Mouse (Mus musculus): Measurements from ENCODE around the gene Foxf2. TPM values are rescaled to one million over a fixed set of nuclear protein-coding genes. Genes with fewer than 3 reads are reported as not detected.

Gene Foxf2
- polyA plus RNA-seq, 1 experiment, result not detected

DNA sequence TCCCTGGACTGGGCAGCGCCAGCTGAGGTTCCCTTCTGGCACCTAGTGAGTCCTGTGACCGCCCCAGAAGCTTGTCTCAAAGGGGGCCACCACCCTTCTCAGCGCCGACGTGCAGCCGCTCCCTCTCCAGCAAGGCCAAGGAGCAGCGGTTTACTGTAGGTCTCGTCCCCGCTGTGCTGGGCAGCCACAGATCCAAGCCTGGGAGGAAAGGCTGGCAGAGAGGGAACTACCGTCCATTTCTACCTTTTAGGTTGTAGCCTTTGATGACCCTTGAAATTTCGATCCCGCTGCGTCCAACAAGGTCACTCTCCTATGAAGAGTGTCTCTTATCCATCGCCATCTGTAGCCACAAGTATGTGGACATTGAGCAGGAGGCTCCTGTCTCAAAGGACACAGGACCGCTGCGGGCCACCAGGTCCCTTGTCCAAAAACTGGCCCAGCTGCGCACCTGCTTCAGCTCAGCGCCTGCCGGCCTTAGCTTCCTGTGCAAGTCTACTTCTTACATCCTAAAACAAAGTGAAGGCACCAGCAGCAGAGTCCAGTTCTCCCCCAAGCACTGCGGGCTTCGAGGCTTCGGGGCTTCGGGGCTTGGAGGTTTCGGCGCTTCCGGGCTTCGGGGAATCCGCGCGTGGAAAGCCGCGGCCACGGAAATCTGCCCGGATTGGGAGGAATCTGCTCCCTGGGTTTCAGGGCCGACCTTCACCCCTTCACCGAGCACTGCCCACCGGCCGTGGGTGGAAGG lies 10.7 kb upstream of the Foxf2 start:
- TF ChIP-seq CTCF (IDR thresholded peaks at IDR 0.05; ENCODE audit: control insufficient read depth, insufficient read depth, low read length) (no peak), POLR2A (IDR thresholded peaks at IDR 0.05; ENCODE audit: borderline replicate concordance, control insufficient read depth, low read depth, low read length) (no peak)
- no peak overlapping the region; the same call in 1 of the 2 replicates for H3K27ac ChIP-seq (ENCODE audit: control insufficient read depth, insufficient read depth, low read depth, low read length, poor library complexity)
- no peak overlapping the region for H3K4me3 ChIP-seq (replicated peaks; ENCODE audit: control insufficient read depth, low read depth, low read length)
- no peaks in the 10 kb centered on the region for H3K4me1 ChIP-seq (ENCODE audit: control insufficient read depth, insufficient read depth, low read length)
- 4% methylated on average over 38 of the region's 38 CpGs for WGBS

DNA sequence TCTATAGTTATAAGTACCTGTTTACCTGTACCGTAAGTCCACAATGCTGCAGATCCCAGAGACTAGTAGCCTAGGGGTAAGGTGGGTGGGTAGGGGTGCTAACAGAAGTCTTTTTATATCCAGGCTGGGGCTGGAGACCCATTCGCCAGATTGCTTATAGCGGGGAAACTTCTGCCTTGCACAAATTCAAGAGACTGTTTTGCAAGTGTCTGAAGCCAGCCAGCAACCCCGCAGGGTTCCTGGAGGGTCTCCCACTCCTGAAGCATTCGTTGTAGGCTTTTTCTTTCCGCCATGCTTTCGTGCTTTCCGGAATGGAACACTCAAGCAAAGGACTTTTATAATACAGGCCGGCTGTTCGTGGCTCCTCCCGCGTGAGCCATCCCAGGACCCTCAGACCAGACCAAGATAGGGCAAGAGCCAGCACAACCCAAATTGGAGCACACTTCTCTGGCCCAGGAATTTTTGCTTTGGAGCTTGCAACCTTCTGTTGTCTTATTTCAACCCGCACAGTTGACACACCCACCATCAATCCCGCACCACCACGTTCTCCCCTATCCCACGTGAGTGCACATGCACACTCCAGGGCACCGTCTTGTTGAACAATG lies 10.0 kb upstream of the Foxf2 start:
- H3K27ac ChIP-seq (ENCODE audit: control insufficient read depth, insufficient read depth, low read depth, low read length, poor library complexity), result no peak overlapping the region
- TF ChIP-seq CTCF (IDR thresholded peaks at IDR 0.05; ENCODE audit: control insufficient read depth, insufficient read depth, low read length) (no peak), POLR2A (IDR thresholded peaks at IDR 0.05; ENCODE audit: borderline replicate concordance, control insufficient read depth, low read depth, low read length) (no peak)
- H3K4me3 ChIP-seq (replicated peaks; ENCODE audit: control insufficient read depth, low read depth, low read length), result no peak overlapping the region
- WGBS, result 6% methylated on average over 17 of the region's 17 CpGs
- H3K4me1 ChIP-seq (ENCODE audit: control insufficient read depth, insufficient read depth, low read length), result no peaks in the 10 kb centered on the region

DNA sequence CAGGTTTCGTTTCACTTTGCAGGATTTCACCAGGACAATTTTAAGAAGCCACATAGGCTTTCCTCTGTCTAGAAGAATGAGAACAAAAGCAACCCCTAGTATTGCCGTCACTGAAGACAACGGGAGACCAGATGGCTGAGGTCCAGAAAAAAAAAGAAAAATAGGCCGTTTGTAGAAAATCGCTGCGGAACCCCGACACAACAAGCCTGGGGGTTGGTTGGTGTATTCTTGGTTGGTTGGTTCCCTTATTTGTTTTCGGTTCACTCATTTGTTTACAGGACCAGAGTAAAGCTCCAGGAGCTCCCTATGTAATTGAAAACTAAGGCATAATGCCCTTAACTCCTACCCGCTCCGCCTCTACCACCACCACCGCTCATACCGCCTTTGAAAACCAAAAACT lies 7.6 kb upstream of the Foxf2 start:
- no peak for TF ChIP-seq CTCF (IDR thresholded peaks at IDR 0.05; ENCODE audit: control insufficient read depth, insufficient read depth, low read length)
- no peak for TF ChIP-seq POLR2A (IDR thresholded peaks at IDR 0.05; ENCODE audit: borderline replicate concordance, control insufficient read depth, low read depth, low read length)
- Histone ChIP-seq H3K4me3 (replicated peaks; ENCODE audit: control insufficient read depth, low read depth, low read length) (no peak overlapping the region), H3K4me1 (ENCODE audit: control insufficient read depth, insufficient read depth, low read length) (no peaks in the 10 kb centered on the region)

DNA sequence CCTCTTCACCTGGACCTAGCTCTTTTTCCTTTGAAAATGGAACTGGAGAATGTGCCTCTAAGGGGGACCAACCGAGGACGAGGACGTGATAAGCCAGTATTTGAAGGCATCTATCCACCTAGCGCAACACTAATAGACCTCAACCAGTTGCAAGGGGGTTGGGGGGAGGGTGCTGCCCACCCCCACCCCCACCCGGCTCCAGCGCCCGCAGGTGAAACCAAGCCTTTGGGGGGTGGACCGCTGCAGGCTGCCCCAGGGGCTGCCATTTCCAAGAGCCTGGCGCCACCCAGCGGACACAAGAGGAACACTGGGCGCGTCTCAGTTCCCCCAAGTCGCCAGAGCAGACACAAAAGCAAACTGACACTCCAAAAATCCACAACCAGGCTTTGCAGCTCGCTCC lies 7.2 kb upstream of the Foxf2 start:
- Histone ChIP-seq H3K4me3 (replicated peaks; ENCODE audit: control insufficient read depth, low read depth, low read length) (no peak overlapping the region), H3K4me1 (ENCODE audit: control insufficient read depth, insufficient read depth, low read length) (no peaks in the 10 kb centered on the region), H3K27ac (ENCODE audit: control insufficient read depth, insufficient read depth, low read depth, low read length, poor library complexity) (no peak overlapping the region)
- TF ChIP-seq POLR2A (IDR thresholded peaks at IDR 0.05; ENCODE audit: borderline replicate concordance, control insufficient read depth, low read depth, low read length) (no peak), CTCF (IDR thresholded peaks at IDR 0.05; ENCODE audit: control insufficient read depth, insufficient read depth, low read length) (peak; percentile 53)
- WGBS, result 2% methylated on average over 14 of the region's 14 CpGs

More for the DNA sequence above, 7.6 kb upstream of the Foxf2 start:
- 2% methylated on average over 12 of the region's 12 CpGs for WGBS
- no peak overlapping the region for H3K27ac ChIP-seq (ENCODE audit: control insufficient read depth, insufficient read depth, low read depth, low read length, poor library complexity)

DNA sequence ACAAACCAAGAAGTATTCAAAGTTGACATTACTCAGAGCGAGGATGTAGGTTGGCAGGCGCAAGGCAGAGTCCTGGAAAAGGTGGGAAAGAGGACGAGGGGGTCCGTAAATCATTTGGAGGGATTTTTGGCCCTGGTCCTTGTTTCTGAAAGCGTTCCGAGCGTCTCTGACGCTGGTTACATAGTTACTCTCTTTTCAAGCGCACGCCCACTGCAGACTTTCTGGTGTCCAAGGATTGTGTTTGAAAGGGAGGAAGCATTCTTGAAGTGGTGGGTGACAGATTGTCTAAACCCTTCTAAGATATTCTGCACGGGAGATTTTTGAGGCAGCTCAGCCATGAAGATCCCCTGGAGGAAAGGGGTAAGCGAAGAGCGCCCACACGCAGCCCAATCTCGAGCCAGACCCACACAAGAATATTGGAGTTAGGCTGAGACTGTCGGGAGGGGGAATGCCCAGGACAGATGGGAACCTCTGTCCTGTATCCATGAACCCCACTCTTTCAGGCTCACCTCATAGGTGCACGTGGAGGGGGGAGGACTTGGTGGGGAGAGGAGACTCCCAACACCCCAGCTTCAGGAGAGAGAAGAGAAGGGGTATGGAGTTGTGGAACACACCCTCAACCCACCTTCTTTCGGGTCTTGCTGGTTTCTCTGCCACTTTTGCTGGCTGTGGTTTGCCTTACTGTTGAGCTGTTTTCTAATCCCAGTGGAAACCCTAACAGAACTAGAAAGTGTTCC lies 6.5 kb upstream of the Foxf2 start:
- TF ChIP-seq POLR2A (IDR thresholded peaks at IDR 0.05; ENCODE audit: borderline replicate concordance, control insufficient read depth, low read depth, low read length), result no peak
- no peak for TF ChIP-seq CTCF (IDR thresholded peaks at IDR 0.05; ENCODE audit: control insufficient read depth, insufficient read depth, low read length)
- WGBS, result 22% methylated on average over 18 of the region's 18 CpGs
- Histone ChIP-seq H3K4me1 (ENCODE audit: control insufficient read depth, insufficient read depth, low read length) (no peaks in the 10 kb centered on the region), H3K27ac (ENCODE audit: control insufficient read depth, insufficient read depth, low read depth, low read length, poor library complexity) (no peak overlapping the region), H3K4me3 (replicated peaks; ENCODE audit: control insufficient read depth, low read depth, low read length) (no peak overlapping the region)

DNA sequence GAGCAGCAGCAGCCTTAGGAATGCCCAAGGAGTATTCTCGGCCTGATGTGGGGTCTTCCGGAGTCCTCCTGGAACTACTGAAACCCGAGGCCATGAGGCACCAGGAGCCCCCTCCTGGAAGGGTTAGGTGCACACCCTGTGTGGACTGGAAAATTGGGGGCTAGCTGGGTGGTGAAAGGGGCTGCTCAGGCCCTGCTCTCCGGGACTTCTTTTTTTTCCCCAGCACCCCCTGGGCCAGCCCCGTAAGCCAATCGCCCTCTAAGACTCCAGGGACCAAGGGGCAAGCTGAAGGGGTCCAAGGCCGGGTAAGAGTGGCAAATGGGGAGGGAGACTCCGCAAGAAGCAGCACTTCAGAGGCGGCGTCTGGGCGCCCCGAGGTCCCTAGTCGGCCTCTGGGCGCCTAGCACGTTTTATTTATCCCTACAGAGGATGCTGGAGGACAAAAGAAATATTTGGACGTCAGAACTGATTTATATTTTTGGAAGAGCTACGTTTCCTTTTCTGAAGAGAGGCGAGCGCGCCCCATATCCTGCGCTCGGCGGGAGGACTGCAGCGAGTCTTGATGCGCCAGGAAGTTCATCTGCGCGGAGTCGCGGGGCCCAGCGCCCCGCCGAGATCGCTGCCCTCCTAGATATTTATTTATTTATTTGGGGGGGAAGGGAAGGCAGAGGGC lies 5.7 kb upstream of the Foxf2 start:
- WGBS, result 2% methylated on average over 33 of the region's 33 CpGs
- TF ChIP-seq CTCF (IDR thresholded peaks at IDR 0.05; ENCODE audit: control insufficient read depth, insufficient read depth, low read length) (no peak), POLR2A (IDR thresholded peaks at IDR 0.05; ENCODE audit: borderline replicate concordance, control insufficient read depth, low read depth, low read length) (no peak)
- Histone ChIP-seq H3K27ac (ENCODE audit: control insufficient read depth, insufficient read depth, low read depth, low read length, poor library complexity) (no peak overlapping the region), H3K4me1 (ENCODE audit: control insufficient read depth, insufficient read depth, low read length) (no peaks in the 10 kb centered on the region), H3K4me3 (replicated peaks; ENCODE audit: control insufficient read depth, low read depth, low read length) (no peak overlapping the region)

DNA sequence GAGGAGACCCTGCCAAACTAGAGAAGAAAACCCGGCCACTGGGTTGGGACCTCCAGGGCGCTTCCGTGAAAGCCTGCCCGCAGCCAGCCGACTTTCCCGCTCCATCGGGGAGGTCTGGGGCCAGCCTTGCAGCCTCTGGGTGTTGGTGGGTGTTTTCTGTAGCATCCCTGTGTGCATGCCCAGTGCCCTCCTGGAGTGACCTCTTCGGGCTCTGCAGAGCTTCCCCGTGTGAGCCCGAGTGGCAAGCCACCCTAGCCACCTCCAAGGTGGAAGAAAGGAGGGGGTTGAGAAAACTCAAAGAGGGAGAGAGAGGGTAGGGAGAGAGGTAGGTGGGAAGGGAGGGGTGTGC lies 5.1 kb upstream of the Foxf2 start:
- WGBS, result 4% methylated on average over 10 of the region's 10 CpGs
- Histone ChIP-seq H3K4me1 (ENCODE audit: control insufficient read depth, insufficient read depth, low read length) (no peaks in the 10 kb centered on the region), H3K4me3 (replicated peaks; ENCODE audit: control insufficient read depth, low read depth, low read length) (no peak overlapping the region), H3K27ac (ENCODE audit: control insufficient read depth, insufficient read depth, low read depth, low read length, poor library complexity) (no peak overlapping the region)
- TF ChIP-seq CTCF (IDR thresholded peaks at IDR 0.05; ENCODE audit: control insufficient read depth, insufficient read depth, low read length), result no peak
- TF ChIP-seq POLR2A (IDR thresholded peaks at IDR 0.05; ENCODE audit: borderline replicate concordance, control insufficient read depth, low read depth, low read length), result no peak

DNA sequence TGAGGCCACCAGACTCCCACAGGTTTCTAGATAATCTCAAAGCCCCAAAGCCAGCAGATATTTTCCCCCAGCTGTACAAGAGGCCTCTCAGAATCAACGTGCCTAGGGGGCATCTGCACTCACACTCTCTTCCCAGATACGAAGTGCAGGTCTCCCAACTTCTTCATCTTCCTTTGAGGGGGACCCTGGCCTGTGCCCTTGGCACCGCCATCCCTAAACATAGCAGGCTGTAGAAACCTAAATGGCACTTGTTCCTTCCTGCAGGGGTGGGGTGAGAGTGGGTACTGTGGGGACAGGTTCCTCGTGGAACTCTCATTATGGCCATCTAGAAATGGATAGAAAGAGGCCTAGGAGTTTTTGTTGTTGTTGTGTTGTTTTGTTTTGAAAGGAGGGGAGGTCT lies 4.7 kb upstream of the Foxf2 start:
- no peaks in the 10 kb centered on the region for H3K4me1 ChIP-seq (ENCODE audit: control insufficient read depth, insufficient read depth, low read length)
- WGBS, result 24% methylated on average over 4 of the region's 4 CpGs
- H3K4me3 ChIP-seq (replicated peaks; ENCODE audit: control insufficient read depth, low read depth, low read length), result no peak overlapping the region
- no peak for TF ChIP-seq POLR2A (IDR thresholded peaks at IDR 0.05; ENCODE audit: borderline replicate concordance, control insufficient read depth, low read depth, low read length)
- no peak for TF ChIP-seq CTCF (IDR thresholded peaks at IDR 0.05; ENCODE audit: control insufficient read depth, insufficient read depth, low read length)
- H3K27ac ChIP-seq (ENCODE audit: control insufficient read depth, insufficient read depth, low read depth, low read length, poor library complexity), result no peak overlapping the region

All from bone marrow, adult 2 months (tissue).